Mouse (Mus musculus): ENCODE data around the gene Prg2.

Prg2 gene

GRCm38 (mm10) chr2:84961901-84962300 is 18.4 kb upstream of the Prg2 start:
- DNase-seq (ENCODE audit: low read depth, low spot score) = no peak

DNA sequence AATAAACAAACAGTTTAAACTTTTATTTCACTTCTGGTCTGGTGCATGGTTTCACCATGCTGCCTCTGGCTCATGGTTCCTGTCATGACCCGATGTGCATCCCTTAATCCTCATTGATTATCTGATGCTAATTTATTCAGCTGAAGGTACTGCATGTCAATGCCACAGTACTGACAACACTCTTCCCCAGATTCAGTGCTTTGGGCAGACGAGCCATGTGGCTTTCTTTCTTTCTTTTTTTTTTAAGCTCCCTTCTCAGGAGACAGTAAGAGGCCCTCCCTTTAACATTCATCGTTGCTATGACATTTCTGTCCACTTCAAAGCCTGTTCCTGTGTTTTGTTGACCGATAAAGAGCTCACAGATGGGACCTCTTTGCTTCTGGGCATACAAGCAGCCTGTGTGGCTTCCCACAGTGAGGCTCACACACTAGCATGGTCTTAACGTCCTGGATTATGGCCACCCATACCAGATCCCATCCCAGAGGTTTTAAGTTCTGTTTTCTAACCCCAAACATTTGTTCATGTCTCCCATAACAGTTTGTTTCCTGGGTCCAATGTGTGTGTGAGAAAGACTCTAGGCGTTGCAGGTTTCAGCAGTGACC is 17.3 kb upstream of the Prg2 start:
- no peak for DNase-seq (ENCODE audit: low read depth, low spot score)

- DNase-seq (ENCODE audit: low read depth, low spot score) = no peak
Observed at GRCm38 (mm10) chr2:84964111-84964801, 16.0 kb upstream of the Prg2 start.

GRCm38 (mm10) chr2:84967318-84967991 is 12.8 kb upstream of the Prg2 start:
- no peak for DNase-seq (ENCODE audit: low read depth, low spot score)

DNA sequence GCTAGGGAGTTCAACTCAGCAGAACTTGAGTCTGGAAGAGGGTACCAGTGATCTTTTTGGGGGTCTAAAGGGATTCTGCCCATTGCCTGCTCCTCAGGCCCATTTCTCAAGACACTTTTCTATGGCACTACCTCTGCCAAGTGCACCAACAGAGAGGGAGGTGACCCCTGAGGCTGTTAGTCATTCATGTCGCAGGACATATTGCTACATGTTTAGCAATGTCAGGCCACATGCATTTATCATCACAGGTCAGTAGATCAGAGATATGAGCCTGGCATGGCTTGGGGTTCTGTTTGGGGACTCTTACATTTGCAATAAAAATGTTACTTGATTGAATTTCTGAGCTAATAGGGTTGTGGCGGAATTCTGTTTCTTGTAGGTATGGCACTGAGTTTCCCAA is 4.7 kb upstream of the Prg2 start:
- DNase-seq (ENCODE audit: low read depth, low spot score) = no peak

- DNase-seq (ENCODE audit: low read depth, low spot score) = no peak
Observed at GRCm38 (mm10) chr2:84987930-84988329, 7.7 kb downstream of the Prg2 start, which contains the start of gene Prg3. Gene Prg3, plus strand, starts transcription at chr2:84988215.

DNA sequence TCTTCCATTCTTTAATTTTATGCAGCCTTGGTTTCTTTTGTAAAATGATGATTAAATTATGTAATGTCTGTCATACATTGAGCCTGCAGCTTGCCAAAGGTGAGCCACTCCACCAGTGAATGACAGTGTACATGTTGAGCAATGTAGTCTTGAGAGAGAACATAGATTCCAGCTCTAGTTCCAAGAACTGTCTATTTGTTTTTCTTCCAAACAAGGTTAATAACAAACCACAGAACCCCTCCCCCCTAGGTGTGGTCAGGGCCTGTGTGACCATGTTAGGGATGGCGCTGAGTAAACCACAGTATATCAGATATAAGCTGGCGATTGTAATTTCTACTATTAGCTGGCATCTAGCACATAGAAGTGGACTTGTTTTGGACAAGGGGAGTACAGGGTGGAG is 16.1 kb downstream of the Prg2 start:
- DNase-seq (ENCODE audit: low read depth, low spot score) = no peak

- no peak for DNase-seq (ENCODE audit: low read depth, low spot score)
Observed at GRCm38 (mm10) chr2:84999486-85000181, 19.4 kb downstream of the Prg2 start.

DNA sequence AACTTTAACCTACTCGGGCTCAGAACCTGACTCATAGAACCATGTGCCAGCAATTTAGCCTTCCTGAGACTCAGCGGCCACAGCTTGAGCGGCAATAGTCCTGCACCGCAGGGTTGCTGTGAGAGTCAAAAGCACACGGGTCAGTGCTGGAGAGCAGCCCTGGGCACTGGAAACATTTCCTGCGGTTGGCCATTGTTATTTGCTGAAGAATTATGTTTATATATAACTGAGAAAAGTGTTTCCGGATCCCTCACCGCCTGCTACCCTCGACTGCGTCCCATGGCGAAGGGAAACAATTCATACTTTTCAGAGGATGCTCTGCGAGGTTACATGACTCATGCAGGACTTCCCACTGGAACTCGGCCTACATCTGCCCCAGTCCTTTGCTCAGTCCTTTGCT is 21.2 kb downstream of the Prg2 start:
- DNase-seq (ENCODE audit: low read depth, low spot score) = no peak

- peak; percentile 43 for DNase-seq (ENCODE audit: low read depth, low spot score)
Observed at GRCm38 (mm10) chr2:85002575-85002974, 22.3 kb downstream of the Prg2 start.

DNA sequence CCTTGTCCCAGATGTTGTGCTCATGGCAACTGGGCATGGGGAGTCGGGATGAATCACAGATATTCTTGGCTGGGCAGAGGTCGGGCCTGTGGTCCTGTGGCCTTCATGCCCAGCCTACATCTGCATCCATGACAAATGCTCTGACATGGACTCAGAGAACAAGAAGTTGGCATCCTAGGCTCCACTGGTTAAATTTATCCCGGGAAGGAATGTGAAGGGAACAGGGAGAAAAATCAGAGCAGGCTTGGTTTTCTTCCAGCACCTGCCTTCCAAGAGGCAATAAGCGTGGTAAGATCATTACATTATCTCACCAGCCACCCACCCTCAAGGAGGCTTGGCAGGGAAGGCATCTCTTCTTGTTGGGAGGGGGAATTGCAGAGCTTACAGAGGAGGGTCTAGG is 24.1 kb downstream of the Prg2 start:
- DNase-seq (ENCODE audit: low read depth, low spot score) = no peak

DNA sequence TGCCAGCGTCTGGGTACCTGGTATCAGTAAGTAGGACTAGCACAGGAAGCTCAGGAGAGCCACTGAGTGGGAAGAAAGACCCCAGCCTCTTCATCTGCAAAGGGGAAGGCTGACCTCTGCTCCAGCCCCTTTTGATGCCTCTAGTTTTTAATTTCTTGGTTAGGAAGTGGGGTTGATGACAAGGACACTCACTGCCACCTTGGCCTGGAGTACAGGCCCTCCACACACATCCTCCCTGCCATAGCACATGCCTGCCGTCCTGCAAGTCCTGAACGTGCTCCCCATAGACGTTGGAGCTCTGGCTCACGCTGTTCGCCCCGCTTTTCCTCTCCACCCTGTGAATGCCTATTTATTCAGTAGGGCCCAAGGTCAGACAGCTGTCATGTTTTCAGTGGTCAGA is 26.3 kb downstream of the Prg2 start:
- DNase-seq (ENCODE audit: low read depth, low spot score) = no peak

- peak; percentile 47 for DNase-seq (ENCODE audit: low read depth, low spot score)
Observed at GRCm38 (mm10) chr2:85007729-85008128, 27.5 kb downstream of the Prg2 start.

DNA sequence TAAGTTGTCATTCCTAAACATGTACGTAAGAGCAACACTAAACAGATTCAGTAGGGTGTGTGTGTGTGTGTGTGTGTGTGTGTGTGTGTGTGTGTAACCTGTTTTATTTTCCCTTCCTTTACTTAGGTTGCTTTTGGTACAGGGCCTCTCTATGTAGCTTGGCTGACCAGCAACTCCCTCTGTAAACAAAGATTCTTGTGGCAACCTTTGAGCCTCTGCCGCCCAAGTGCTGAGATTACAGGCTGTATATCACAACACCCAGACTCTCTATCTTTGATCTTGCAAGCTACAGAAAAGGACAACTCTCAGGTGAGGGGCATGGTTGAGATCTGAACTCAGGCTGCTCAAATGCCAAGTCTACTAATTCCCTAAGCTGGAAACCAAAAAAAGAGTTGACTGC is 29.0 kb downstream of the Prg2 start:
- DNase-seq (ENCODE audit: low read depth, low spot score) = no peak

- no peak for DNase-seq (ENCODE audit: low read depth, low spot score)
Observed at GRCm38 (mm10) chr2:85011906-85012604, 31.8 kb downstream of the Prg2 start.

GRCm38 (mm10) chr2:85012679-85013078 is 32.4 kb downstream of the Prg2 start:
- DNase-seq (ENCODE audit: low read depth, low spot score) = no peak

GRCm38 (mm10) chr2:85013826-85014587 is 33.7 kb downstream of the Prg2 start:
- DNase-seq (ENCODE audit: low read depth, low spot score) = no peak

DNA sequence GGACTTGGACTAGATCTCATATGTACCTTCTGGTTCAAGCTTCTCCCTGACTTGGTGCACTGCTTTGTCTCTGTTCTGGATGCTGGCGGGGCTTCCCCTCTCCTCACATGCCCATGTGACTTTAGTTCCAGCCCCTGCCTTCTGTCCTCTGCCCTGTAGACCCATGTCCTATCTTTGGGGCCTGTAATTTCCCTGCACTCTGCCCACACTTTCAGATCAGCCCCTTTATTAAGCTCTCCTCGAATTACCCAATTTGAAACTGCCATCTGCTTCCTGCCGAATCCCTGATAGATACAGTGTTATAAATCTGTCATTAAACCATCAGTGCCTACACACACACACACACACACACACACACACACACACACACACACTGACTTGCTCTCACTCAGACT is 34.3 kb downstream of the Prg2 start:
- no peak for DNase-seq (ENCODE audit: low read depth, low spot score)

DNA sequence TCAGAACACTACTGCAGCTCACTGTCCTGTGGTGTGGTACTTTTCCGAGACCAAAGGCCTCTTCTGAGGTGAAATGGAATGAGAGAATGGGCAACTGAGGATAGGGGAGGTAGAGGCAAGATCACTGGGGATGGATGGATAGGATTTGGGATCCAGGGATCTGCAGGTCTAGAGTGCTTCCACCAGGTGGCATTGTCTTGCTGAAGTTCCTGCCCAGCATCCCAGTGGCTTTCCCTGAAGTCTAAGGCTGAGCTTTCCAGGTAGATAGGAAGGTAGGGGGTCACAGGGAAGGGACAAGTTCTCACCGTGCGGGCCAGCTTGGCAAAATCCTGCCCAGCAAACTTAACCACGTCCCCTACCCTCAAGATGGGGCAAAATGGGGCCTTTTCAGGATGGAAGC is 41.8 kb downstream of the Prg2 start:
- DNase-seq (ENCODE audit: low read depth, low spot score) = peak; percentile 56

- DNase-seq (ENCODE audit: low read depth, low spot score) = no peak
Observed at GRCm38 (mm10) chr2:85026178-85026577, 45.9 kb downstream of the Prg2 start.

GRCm38 (mm10) chr2:85027281-85027680 is 47.0 kb downstream of the Prg2 start:
- no peak for DNase-seq (ENCODE audit: low read depth, low spot score)
